Mouse (Mus musculus): ENCODE measurements around the gene Ndufv3. TPM values are rescaled to one million over a fixed set of nuclear protein-coding genes. Genes with fewer than 3 reads are reported as not detected.

The Ndufv3 gene
- total and polyA plus RNA-seq, 2 experiments from 2014 or later: 257 to 513 TPM

- Histone ChIP-seq H3K4me3 (ENCODE audit: low read depth, low read length) (no peak overlapping the region), H3K9me3 (ENCODE audit: low read length) (no peaks in the 10 kb centered on the region), H3K36me3 (ENCODE audit: insufficient read depth, low read length) (no peaks in the 10 kb centered on the region), H3K27ac (ENCODE audit: low read depth, low read length) (no peak overlapping the region), H3K4me2 (ENCODE audit: low read depth, low read length, poor library complexity, severe bottlenecking) (no peak overlapping the region), H3K4me1 (ENCODE audit: insufficient read depth, low read length) (no peaks in the 10 kb centered on the region), H3K9ac (replicated peaks; ENCODE audit: low read length, poor library complexity, severe bottlenecking) (no peak overlapping the region), H3K27me3 (ENCODE audit: insufficient read depth, low read length) (no peaks in the 10 kb centered on the region)
- TF ChIP-seq CTCF (IDR thresholded peaks at IDR 0.05): no peak
- 59% methylated on average over 4 of the region's 4 CpGs for WGBS
- ATAC-seq (ENCODE audit: low FRiP score) (no peak), DNase-seq (ENCODE audit: low spot score) (no peak)
Measured at GRCm38 (mm10) chr17:31556253-31556652, 36.3 kb downstream of the Ndufv3 start.

- peak; percentile 52 for ATAC-seq (ENCODE audit: low FRiP score)
- Histone ChIP-seq H3K9me3 (ENCODE audit: low read length) (no peaks in the 10 kb centered on the region), H3K27ac (ENCODE audit: low read depth, low read length) (no peak overlapping the region), H3K4me3 (ENCODE audit: low read depth, low read length) (no peak overlapping the region), H3K9ac (replicated peaks; ENCODE audit: low read length, poor library complexity, severe bottlenecking) (no peak overlapping the region), H3K4me1 (ENCODE audit: insufficient read depth, low read length) (no peaks in the 10 kb centered on the region), H3K27me3 (ENCODE audit: insufficient read depth, low read length) (no peaks in the 10 kb centered on the region), H3K36me3 (ENCODE audit: insufficient read depth, low read length) (no peaks in the 10 kb centered on the region), H3K4me2 (ENCODE audit: low read depth, low read length, poor library complexity, severe bottlenecking) (no peak overlapping the region)
- WGBS: 56% methylated on average over 11 of the region's 11 CpGs
- DNase-seq (ENCODE audit: low spot score): peak; percentile 76
- TF ChIP-seq CTCF (IDR thresholded peaks at IDR 0.05): no peak
Measured at GRCm38 (mm10) chr17:31557124-31557880, 37.4 kb downstream of the Ndufv3 start.

GRCm38 (mm10) chr17:31557947-31558542 is 38.1 kb downstream of the Ndufv3 start:
- Histone ChIP-seq H3K9me3 (ENCODE audit: low read length) (no peaks in the 10 kb centered on the region), H3K4me2 (ENCODE audit: low read depth, low read length, poor library complexity, severe bottlenecking) (no peak overlapping the region), H3K27me3 (ENCODE audit: insufficient read depth, low read length) (no peaks in the 10 kb centered on the region), H3K36me3 (ENCODE audit: insufficient read depth, low read length) (no peaks in the 10 kb centered on the region), H3K9ac (replicated peaks; ENCODE audit: low read length, poor library complexity, severe bottlenecking) (no peak overlapping the region), H3K4me1 (ENCODE audit: insufficient read depth, low read length) (no peaks in the 10 kb centered on the region), H3K27ac (ENCODE audit: low read depth, low read length) (no peak overlapping the region), H3K4me3 (ENCODE audit: low read depth, low read length) (no peak overlapping the region)
- WGBS: 79% methylated on average over 10 of the region's 10 CpGs
- ATAC-seq (ENCODE audit: low FRiP score) (no peak), DNase-seq (ENCODE audit: low spot score) (no peak)
- TF ChIP-seq CTCF (IDR thresholded peaks at IDR 0.05): no peak

GRCm38 (mm10) chr17:31559021-31559789 is 39.3 kb downstream of the Ndufv3 start:
- no peak for TF ChIP-seq CTCF (IDR thresholded peaks at IDR 0.05)
- H3K4me2 ChIP-seq (ENCODE audit: low read depth, low read length, poor library complexity, severe bottlenecking): no peak overlapping the region
- no peak overlapping the region for H3K27ac ChIP-seq (ENCODE audit: low read depth, low read length)
- H3K9me3 ChIP-seq (ENCODE audit: low read length): no peaks in the 10 kb centered on the region
- H3K4me3 ChIP-seq (ENCODE audit: low read depth, low read length): no peak overlapping the region
- H3K4me1 ChIP-seq (ENCODE audit: insufficient read depth, low read length): 0 out of 2 replicates have a peak, but pooled peaks cover 3% of the 10 kb centered on the region
- H3K9ac ChIP-seq (replicated peaks; ENCODE audit: low read length, poor library complexity, severe bottlenecking): no peak overlapping the region
- whole genome bisulfite sequencing: 91% methylated on average over 11 of the region's 11 CpGs
- no peak for DNase-seq (ENCODE audit: low spot score)
- no peaks in the 10 kb centered on the region for H3K36me3 ChIP-seq (ENCODE audit: insufficient read depth, low read length)
- H3K27me3 ChIP-seq (ENCODE audit: insufficient read depth, low read length): no peaks in the 10 kb centered on the region
- ATAC-seq (ENCODE audit: low FRiP score): no peak

- peak; percentile 32 for DNase-seq (ENCODE audit: low spot score)
- WGBS: 11% methylated on average over 12 of the region's 12 CpGs
Measured at GRCm38 (mm10) chr17:31563632-31564014, 43.7 kb downstream of the Ndufv3 start.

More at GRCm38 (mm10) chr17:31563632-31564014, 43.7 kb downstream of the Ndufv3 start:
- Histone ChIP-seq H3K9ac (replicated peaks; ENCODE audit: low read length, poor library complexity, severe bottlenecking) (peak overlapping the region; percentile 8), H3K4me1 (ENCODE audit: insufficient read depth, low read length) (peaks cover 27% of the 10 kb centered on the region), H3K36me3 (ENCODE audit: insufficient read depth, low read length) (no peaks in the 10 kb centered on the region), H3K4me3 (ENCODE audit: low read depth, low read length) (peak overlapping the region; percentile 27), H3K4me2 (ENCODE audit: low read depth, low read length, poor library complexity, severe bottlenecking) (peak overlapping the region; percentile 58), H3K27ac (ENCODE audit: low read depth, low read length) (peak overlapping the region; percentile 69), H3K9me3 (ENCODE audit: low read length) (no peaks in the 10 kb centered on the region), H3K27me3 (ENCODE audit: insufficient read depth, low read length) (no peaks in the 10 kb centered on the region)
- no peak for TF ChIP-seq CTCF (IDR thresholded peaks at IDR 0.05)
- ATAC-seq (ENCODE audit: low FRiP score): no peak

All from midbrain, postnatal 0 days (tissue).